Mouse (Mus musculus) megakaryocyte, embryonic 14.5 days (primary cell): ENCODE results near the gene B3gnt5. TPM values are rescaled to one million over a fixed set of nuclear protein-coding genes. Genes with fewer than 3 reads are reported as not detected.

ENCODE experiments used
- H3K27me3 ChIP-seq: replicated peaks from 2 replicates; pipeline ENCODE3; 2012; ENCODE audit warnings: inconsistent platforms
- H3K36me3 ChIP-seq: replicated peaks from 2 replicates; pipeline ENCODE3; 2012; ENCODE audit warnings: low read length, inconsistent platforms, mixed read lengths
- H3K4me1 ChIP-seq: 2 replicates; pipeline ENCODE4 v1.6.1; 2012; ENCODE audit warnings: inconsistent platforms
- H3K4me3 ChIP-seq: replicated peaks from 2 replicates; pipeline ENCODE3; 2012; ENCODE audit warnings: moderate library complexity, mild to moderate bottlenecking, inconsistent platforms
- H3K9me3 ChIP-seq: 2 replicates; pipeline ENCODE4 v1.6.1; 2012; ENCODE audit warnings: inconsistent platforms
- FLI1 ChIP-seq: IDR thresholded peaks from 2 replicates; pipeline ENCODE4 v1.6.1; 2012; ENCODE audit warnings: low read length, inconsistent platforms, mixed read lengths
- GATA1 ChIP-seq: IDR thresholded peaks from 3 replicates; pipeline ENCODE4 v1.6.1; 2012; ENCODE audit warnings: mixed read lengths, low read length, inconsistent platforms, borderline replicate concordance
- polyA plus RNA-seq: library from polyadenylated mRNA; stranded (reverse); fragments of >175 nt; gene quantifications from 2 replicates; pipeline ENCODE4 v1.2.3, GENCODE M21; 2012; ENCODE audit warnings: low replicate concordance; ENCODE audit not compliant: insufficient read depth

Gene B3gnt5
- polyA plus RNA-seq, 1 experiment = not detected

DNA sequence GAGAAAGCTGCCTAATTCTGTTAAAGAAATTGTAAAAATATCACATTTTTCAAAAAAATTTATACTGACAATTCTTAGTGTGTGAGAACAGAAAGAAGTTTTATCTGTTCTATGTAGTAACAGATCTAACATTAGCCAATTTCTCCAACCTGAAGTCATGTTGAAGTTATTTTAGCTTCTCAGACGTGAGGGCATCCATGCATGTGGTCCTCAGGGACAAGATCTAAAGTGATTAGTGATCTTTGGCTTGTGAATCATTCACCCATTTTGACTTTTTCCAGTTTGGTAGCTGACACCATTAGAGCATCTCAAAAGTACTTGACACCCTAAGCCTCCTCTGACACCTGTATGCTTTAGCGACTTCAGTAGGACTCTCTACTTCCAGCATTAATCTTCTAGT is 29.9 kb downstream of the B3gnt5 start:
- Histone ChIP-seq H3K4me3 (no peak overlapping the region), H3K9me3 (no peaks in the 10 kb centered on the region), H3K4me1 (peaks cover 8% of the 10 kb centered on the region), H3K27me3 (no peaks in the 10 kb centered on the region), H3K36me3 (no peaks in the 10 kb centered on the region)
- TF ChIP-seq FLI1 (no peak), GATA1 (no peak)

DNA sequence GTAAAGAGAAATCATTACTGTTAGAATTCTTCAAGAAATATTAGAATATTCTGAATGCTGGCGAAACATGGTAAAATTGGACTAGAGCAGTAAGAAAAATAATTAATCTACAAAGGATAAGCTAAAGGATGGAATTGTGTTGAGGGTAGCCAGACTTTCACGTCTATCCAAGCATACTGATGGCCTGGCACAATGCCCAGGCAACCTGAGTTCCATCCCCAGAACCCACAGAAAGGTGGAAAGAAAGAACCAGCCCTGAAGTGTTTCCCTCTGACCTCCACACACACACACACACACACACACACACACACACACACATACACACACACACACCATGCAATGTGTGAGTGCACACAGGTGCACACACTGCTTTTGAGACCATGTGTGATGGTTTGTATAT is 58.8 kb downstream of the B3gnt5 start:
- Histone ChIP-seq H3K36me3 (no peaks in the 10 kb centered on the region), H3K4me3 (no peak overlapping the region), H3K4me1 (peaks cover 5% of the 10 kb centered on the region; the same call in 1 of the 2 replicates), H3K9me3 (no peaks in the 10 kb centered on the region), H3K27me3 (no peaks in the 10 kb centered on the region)
- TF ChIP-seq FLI1 = no peak

Other genes with a start within 250 kb of the B3gnt5 start
- not detected in 2 replicates for gene Olfr167, start 237.9 kb upstream of the B3gnt5 start, polyA plus RNA-seq
- not detected in 2 replicates for gene Olfr168, start 224.7 kb upstream of the B3gnt5 start, polyA plus RNA-seq
- gene Olfr169, start 188.4 kb upstream of the B3gnt5 start, polyA plus RNA-seq = not detected in 2 replicates
- gene Olfr170, start 148.3 kb upstream of the B3gnt5 start, polyA plus RNA-seq = not detected in 2 replicates
- gene Olfr171, start 130.3 kb upstream of the B3gnt5 start, polyA plus RNA-seq = not detected in 2 replicates
- gene Lamp3, start 53.8 kb upstream of the B3gnt5 start, polyA plus RNA-seq = not detected in 2 replicates
- 1.6 and 16.0 TPM in 2 replicates for gene Klhl6, start 222.8 kb downstream of the B3gnt5 start, polyA plus RNA-seq